Mouse (Mus musculus) ES-E14 (cell line): ENCODE measurements at regions not wholly inside any gene's neighbourhood (a gene's known extent, or its start where the extent isn't known, plus 50 kb on each side); places are given as distances from the start of the nearest gene placed in this dataset.

Experiments used
- CHD2 ChIP-seq: IDR thresholded peaks from 2 replicates; pipeline ENCODE4 v1.6.1; 2014; ENCODE audit warnings: mild to moderate bottlenecking, low read depth, low read length, inconsistent platforms
- HCFC1 ChIP-seq: IDR thresholded peaks from 2 replicates; pipeline ENCODE4 v1.6.1; 2012; ENCODE audit warnings: low read length, inconsistent platforms, borderline replicate concordance; ENCODE audit not compliant: insufficient read depth
- MAFK ChIP-seq: IDR thresholded peaks from 2 replicates; pipeline ENCODE4 v1.6.1; 2014; ENCODE audit warnings: mild to moderate bottlenecking, low read depth, low read length, inconsistent platforms; ENCODE audit not compliant: insufficient read depth

GRCm38 (mm10) chr13:102333667-102334066 lies 359.7 kb upstream of the Cd180 start:
- no peak for TF ChIP-seq CHD2
- no peak for TF ChIP-seq HCFC1
- no peak for TF ChIP-seq MAFK
